Mouse (Mus musculus) telencephalon, adult 2 months (tissue): ENCODE results near the gene Ap2a2.
"Not testable (repeated sequence)": the region's sequence is repeated elsewhere in the genome, so short reads cannot be mapped to it uniquely, and the experiment has no call there.

ENCODE experiments used
- DNase-seq: peaks from one replicate; pipeline ENCODE4 v3.0.0-alpha.2; 2011; ENCODE audit warnings: low read depth, low spot score

Ap2a2 gene

GRCm38 (mm10) chr7:141559726-141560325 lies 2.1 kb upstream of the Ap2a2 start:
- no peak for DNase-seq

- DNase-seq: no peak
Measured at GRCm38 (mm10) chr7:141560471-141560870, 1.5 kb upstream of the Ap2a2 start.

GRCm38 (mm10) chr7:141562421-141562851 lies 463 bp downstream of the Ap2a2 start:
- DNase-seq: no peak

GRCm38 (mm10) chr7:141562852-141563427 lies 967 bp downstream of the Ap2a2 start:
- DNase-seq: no peak

- DNase-seq: no peak
Measured at GRCm38 (mm10) chr7:141564561-141564960, 2.6 kb downstream of the Ap2a2 start.

- no peak for DNase-seq
Measured at GRCm38 (mm10) chr7:141566587-141566986, 4.6 kb downstream of the Ap2a2 start.

- no peak for DNase-seq
Measured at GRCm38 (mm10) chr7:141569283-141569803, 7.4 kb downstream of the Ap2a2 start.

- no peak for DNase-seq
Measured at GRCm38 (mm10) chr7:141569916-141570315, 7.9 kb downstream of the Ap2a2 start.

GRCm38 (mm10) chr7:141570625-141571295 lies 8.8 kb downstream of the Ap2a2 start:
- no peak for DNase-seq

GRCm38 (mm10) chr7:141574041-141574440 lies 12.1 kb downstream of the Ap2a2 start:
- no peak for DNase-seq

GRCm38 (mm10) chr7:141575481-141575880 lies 13.5 kb downstream of the Ap2a2 start:
- no peak for DNase-seq

GRCm38 (mm10) chr7:141577801-141578200 lies 15.8 kb downstream of the Ap2a2 start:
- DNase-seq: no peak

GRCm38 (mm10) chr7:141578511-141578910 lies 16.5 kb downstream of the Ap2a2 start:
- DNase-seq: no peak

- DNase-seq: no peak
Measured at GRCm38 (mm10) chr7:141578943-141579342, 17.0 kb downstream of the Ap2a2 start.

- DNase-seq: no peak
Measured at GRCm38 (mm10) chr7:141581323-141581722, 19.4 kb downstream of the Ap2a2 start.

GRCm38 (mm10) chr7:141584048-141584841 lies 22.3 kb downstream of the Ap2a2 start:
- no peak for DNase-seq

GRCm38 (mm10) chr7:141585288-141585687 lies 23.3 kb downstream of the Ap2a2 start:
- no peak for DNase-seq

- no peak for DNase-seq
Measured at GRCm38 (mm10) chr7:141585881-141586280, 23.9 kb downstream of the Ap2a2 start.

- no peak for DNase-seq
Measured at GRCm38 (mm10) chr7:141588890-141589289, 26.9 kb downstream of the Ap2a2 start.

- DNase-seq: not testable (repeated sequence)
Measured at GRCm38 (mm10) chr7:141590249-141590648, 28.3 kb downstream of the Ap2a2 start.

- DNase-seq: no peak
Measured at GRCm38 (mm10) chr7:141590959-141591358, 29.0 kb downstream of the Ap2a2 start.

- no peak for DNase-seq
Measured at GRCm38 (mm10) chr7:141592096-141592495, 30.1 kb downstream of the Ap2a2 start.
